Mouse (Mus musculus): ENCODE measurements around the gene A230050P20Rik. TPM values are rescaled to one million over a fixed set of nuclear protein-coding genes. Genes with fewer than 3 reads are reported as not detected.

Gene A230050P20Rik
- polyA plus RNA-seq, 1 experiment from 2014 or later = 5.4 TPM

- H3K4me1 ChIP-seq (ENCODE audit: insufficient read depth) = peaks cover 8% of the 10 kb centered on the region
- no peaks in the 10 kb centered on the region for H3K9me3 ChIP-seq (ENCODE audit: low read length)
- H3K27me3 ChIP-seq (ENCODE audit: insufficient read depth, low read length) = no peaks in the 10 kb centered on the region
- peaks cover 69% of the 10 kb centered on the region for H3K36me3 ChIP-seq (replicated peaks; ENCODE audit: insufficient read depth, low read length)
- no peak overlapping the region for H3K4me3 ChIP-seq (ENCODE audit: low read depth, low read length)
- ATAC-seq (no peak), DNase-seq (no peak)
- 77% methylated on average over 26 of the region's 26 CpGs for WGBS (ENCODE audit: insufficient replicate concordance)
- TF ChIP-seq CTCF (IDR thresholded peaks at IDR 0.05; ENCODE audit: low read depth) (no peak), EP300 (IDR thresholded peaks at IDR 0.05; ENCODE audit: low read depth) (no peak)
- no peak overlapping the region for H3K4me2 ChIP-seq (ENCODE audit: low read depth, low read length)
- H3K27ac ChIP-seq (ENCODE audit: low read depth) = peak overlapping the region; percentile 52
- no peak overlapping the region for H3K9ac ChIP-seq (replicated peaks)
Measured at GRCm38 (mm10) chr9:20891339-20892103, 23.1 kb downstream of the A230050P20Rik start.

- TF ChIP-seq EP300 (IDR thresholded peaks at IDR 0.05; ENCODE audit: low read depth) (no peak), CTCF (IDR thresholded peaks at IDR 0.05; ENCODE audit: low read depth) (no peak)
- no peak overlapping the region for H3K27ac ChIP-seq (ENCODE audit: low read depth)
- H3K4me2 ChIP-seq (ENCODE audit: low read depth, low read length) = no peak overlapping the region
- H3K4me1 ChIP-seq (ENCODE audit: insufficient read depth) = peaks cover 10% of the 10 kb centered on the region
- 64% methylated on average over 5 of the region's 5 CpGs for WGBS (ENCODE audit: insufficient replicate concordance)
- ATAC-seq (no peak), DNase-seq (no peak)
- H3K4me3 ChIP-seq (ENCODE audit: low read depth, low read length) = no peak overlapping the region
- H3K27me3 ChIP-seq (ENCODE audit: insufficient read depth, low read length) = no peaks in the 10 kb centered on the region
- H3K36me3 ChIP-seq (replicated peaks; ENCODE audit: insufficient read depth, low read length) = peaks cover 69% of the 10 kb centered on the region
- no peaks in the 10 kb centered on the region for H3K9me3 ChIP-seq (ENCODE audit: low read length)
- no peak overlapping the region for H3K9ac ChIP-seq (replicated peaks)
Measured at GRCm38 (mm10) chr9:20892104-20892653, 23.7 kb downstream of the A230050P20Rik start.

- Histone ChIP-seq H3K36me3 (replicated peaks; ENCODE audit: insufficient read depth, low read length) (peaks cover 69% of the 10 kb centered on the region), H3K27me3 (ENCODE audit: insufficient read depth, low read length) (no peaks in the 10 kb centered on the region), H3K9me3 (ENCODE audit: low read length) (no peaks in the 10 kb centered on the region), H3K4me1 (ENCODE audit: insufficient read depth) (peaks cover 16% of the 10 kb centered on the region), H3K4me2 (ENCODE audit: low read depth, low read length) (no peak overlapping the region), H3K9ac (replicated peaks) (no peak overlapping the region), H3K27ac (ENCODE audit: low read depth) (no peak overlapping the region), H3K4me3 (ENCODE audit: low read depth, low read length) (no peak overlapping the region)
- no peak for ATAC-seq
- DNase-seq = no peak
- TF ChIP-seq EP300 (IDR thresholded peaks at IDR 0.05; ENCODE audit: low read depth) (no peak), CTCF (IDR thresholded peaks at IDR 0.05; ENCODE audit: low read depth) (no peak)
- 65% methylated on average over 5 of the region's 5 CpGs for WGBS (ENCODE audit: insufficient replicate concordance)
Measured at GRCm38 (mm10) chr9:20893069-20893468, 24.6 kb downstream of the A230050P20Rik start.

- H3K9me3 ChIP-seq (ENCODE audit: low read length) = no peaks in the 10 kb centered on the region
- no peak overlapping the region for H3K4me3 ChIP-seq (ENCODE audit: low read depth, low read length)
- ATAC-seq (no peak), DNase-seq (no peak)
- no peak overlapping the region for H3K9ac ChIP-seq (replicated peaks)
- H3K27me3 ChIP-seq (ENCODE audit: insufficient read depth, low read length) = no peaks in the 10 kb centered on the region
- TF ChIP-seq EP300 (IDR thresholded peaks at IDR 0.05; ENCODE audit: low read depth) = no peak
- TF ChIP-seq CTCF (IDR thresholded peaks at IDR 0.05; ENCODE audit: low read depth) = no peak
- H3K4me2 ChIP-seq (ENCODE audit: low read depth, low read length) = no peak overlapping the region
- peaks cover 16% of the 10 kb centered on the region for H3K4me1 ChIP-seq (ENCODE audit: insufficient read depth)
- no peak overlapping the region for H3K27ac ChIP-seq (ENCODE audit: low read depth)
- H3K36me3 ChIP-seq (replicated peaks; ENCODE audit: insufficient read depth, low read length) = peaks cover 69% of the 10 kb centered on the region
- WGBS (ENCODE audit: insufficient replicate concordance) = 75% methylated on average over 13 of the region's 13 CpGs
Measured at GRCm38 (mm10) chr9:20893590-20894343, 25.3 kb downstream of the A230050P20Rik start.

DNA sequence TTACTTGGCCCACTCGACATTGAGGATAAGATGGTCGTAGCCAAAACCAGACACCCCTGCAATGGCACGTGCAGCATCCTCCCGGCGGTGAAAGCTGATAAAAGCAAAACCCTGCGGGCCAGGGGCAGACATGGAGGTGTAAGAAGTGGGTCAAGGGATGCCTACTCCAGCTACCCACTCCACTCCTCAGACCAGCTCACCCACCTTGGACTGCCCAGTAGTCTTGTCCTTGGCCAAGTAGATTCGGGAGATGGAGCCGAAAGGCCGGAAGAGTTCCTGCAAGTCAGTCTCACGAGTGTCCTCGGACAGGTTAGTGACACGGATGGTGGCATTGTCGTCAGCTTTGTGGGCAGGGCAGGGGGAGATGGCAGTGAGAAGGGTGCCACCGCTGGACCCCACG is 26.2 kb downstream of the A230050P20Rik start:
- WGBS (ENCODE audit: insufficient replicate concordance) = 87% methylated on average over 15 of the region's 15 CpGs
- H3K9ac ChIP-seq (replicated peaks) = no peak overlapping the region
- H3K4me2 ChIP-seq (ENCODE audit: low read depth, low read length) = no peak overlapping the region
- peaks cover 12% of the 10 kb centered on the region for H3K4me1 ChIP-seq (ENCODE audit: insufficient read depth)
- TF ChIP-seq EP300 (IDR thresholded peaks at IDR 0.05; ENCODE audit: low read depth) (no peak), CTCF (IDR thresholded peaks at IDR 0.05; ENCODE audit: low read depth) (no peak)
- DNase-seq (no peak), ATAC-seq (no peak)
- no peaks in the 10 kb centered on the region for H3K9me3 ChIP-seq (ENCODE audit: low read length)
- no peaks in the 10 kb centered on the region for H3K27me3 ChIP-seq (ENCODE audit: insufficient read depth, low read length)
- H3K4me3 ChIP-seq (ENCODE audit: low read depth, low read length) = no peak overlapping the region
- peaks cover 65% of the 10 kb centered on the region for H3K36me3 ChIP-seq (replicated peaks; ENCODE audit: insufficient read depth, low read length)
- no peak overlapping the region for H3K27ac ChIP-seq (ENCODE audit: low read depth)

- no peak for TF ChIP-seq EP300 (IDR thresholded peaks at IDR 0.05; ENCODE audit: low read depth)
- TF ChIP-seq CTCF (IDR thresholded peaks at IDR 0.05; ENCODE audit: low read depth) = no peak
- no peak overlapping the region for H3K27ac ChIP-seq (ENCODE audit: low read depth)
- no peaks in the 10 kb centered on the region for H3K9me3 ChIP-seq (ENCODE audit: low read length)
- no peaks in the 10 kb centered on the region for H3K27me3 ChIP-seq (ENCODE audit: insufficient read depth, low read length)
- DNase-seq (no peak), ATAC-seq (no peak)
- WGBS (ENCODE audit: insufficient replicate concordance) = 88% methylated on average over 9 of the region's 9 CpGs
- H3K36me3 ChIP-seq (replicated peaks; ENCODE audit: insufficient read depth, low read length) = peaks cover 57% of the 10 kb centered on the region
- no peak overlapping the region for H3K4me2 ChIP-seq (ENCODE audit: low read depth, low read length)
- peaks cover 8% of the 10 kb centered on the region for H3K4me1 ChIP-seq (ENCODE audit: insufficient read depth)
- no peak overlapping the region for H3K9ac ChIP-seq (replicated peaks)
- H3K4me3 ChIP-seq (ENCODE audit: low read depth, low read length) = no peak overlapping the region
Measured at GRCm38 (mm10) chr9:20895382-20895781, 26.9 kb downstream of the A230050P20Rik start.

Measured in liver, postnatal 0 days (tissue).